Mouse (Mus musculus) forebrain, embryonic 12.5 days (tissue): ENCODE results near the gene Ppp1r32. TPM values are rescaled to one million over a fixed set of nuclear protein-coding genes. Genes with fewer than 3 reads are reported as not detected.

Experiments
- ATAC-seq: fragments of 200-750 bp; cut with Nextera tagmentation; 2 replicates; pipeline ENCODE4 v1.8.0; 2017; ENCODE audit warnings: moderate TSS enrichment; ENCODE audit not compliant: low FRiP score
- H3K27ac ChIP-seq: fragments of 300-500 bp; sonication (generic); 2 replicates; pipeline ENCODE4 v1.5.1; 2016; ENCODE audit warnings: mild to moderate bottlenecking
- H3K27me3 ChIP-seq: fragments of 300-500 bp; sonication (generic); 2 replicates; pipeline ENCODE4 v1.6.1; 2016; ENCODE audit warnings: mild to moderate bottlenecking
- H3K36me3 ChIP-seq: fragments of 300-500 bp; sonication (generic); replicated peaks from 2 replicates; pipeline ENCODE4 v1.6.1; 2016; ENCODE audit warnings: mild to moderate bottlenecking
- H3K4me1 ChIP-seq: fragments of 300-500 bp; sonication (generic); 2 replicates; pipeline ENCODE4 v1.6.1; 2016
- H3K4me2 ChIP-seq: fragments of 300-500 bp; sonication (generic); 2 replicates; pipeline ENCODE4 v1.6.1; 2016; ENCODE audit warnings: mild to moderate bottlenecking, moderate library complexity
- H3K4me3 ChIP-seq: fragments of 300-500 bp; sonication (generic); replicated peaks from 2 replicates; pipeline ENCODE4 v1.5.1; 2016; ENCODE audit warnings: mild to moderate bottlenecking
- H3K9ac ChIP-seq: fragments of 300-500 bp; sonication (generic); 2 replicates; pipeline ENCODE4 v1.6.1; 2016; ENCODE audit warnings: mild to moderate bottlenecking
- H3K9me3 ChIP-seq: fragments of 300-500 bp; sonication (generic); 2 replicates; pipeline ENCODE4 v1.6.1; 2016
- WGBS: fragments of 180-500 bp; shearing (Covaris S2); methylation state at CpG from one replicate; pipeline ENCODE4 v1.1.7; 2016; 5-methylcytosine and 5-hydroxymethylcytosine counted together
- polyA plus RNA-seq: library from polyadenylated mRNA; unstranded; fragments of >200 nt; fragmentation: Nextera tagmentation; extraction: Ambion mirVana; gene quantifications from 2 replicates; pipeline ENCODE4 v1.2.1, GENCODE M21; 2016

Gene Ppp1r32
- polyA plus RNA-seq, 1 experiment from 2014 or later = 0.97 TPM

- peak within 1 kb of the TSS; percentile 53; the same call in 1 of the 2 replicates for H3K27ac ChIP-seq
- H3K4me3 ChIP-seq = peak within 1 kb of the TSS; percentile 55
- peaks cover 97% of the 10 kb centered on the region for H3K27me3 ChIP-seq
- peaks cover 40% of the 10 kb centered on the region for H3K4me1 ChIP-seq
- H3K9ac ChIP-seq = peak within 1 kb of the TSS; percentile 44
- WGBS = under 1% methylated on average over 80 of the region's 96 CpGs
- H3K4me2 ChIP-seq = peak within 1 kb of the TSS; percentile 95
- no peaks in the 10 kb centered on the region for H3K9me3 ChIP-seq
- no peaks in the 10 kb centered on the region for H3K36me3 ChIP-seq
- peak; percentile 60 for ATAC-seq
Observed at GRCm38 (mm10) chr19:10456752-10457483, 25.8 kb downstream of the Ppp1r32 start, which contains the start of gene Lrrc10b. TSS of gene Lrrc10b (minus strand) at chr19:10457473.

DNA sequence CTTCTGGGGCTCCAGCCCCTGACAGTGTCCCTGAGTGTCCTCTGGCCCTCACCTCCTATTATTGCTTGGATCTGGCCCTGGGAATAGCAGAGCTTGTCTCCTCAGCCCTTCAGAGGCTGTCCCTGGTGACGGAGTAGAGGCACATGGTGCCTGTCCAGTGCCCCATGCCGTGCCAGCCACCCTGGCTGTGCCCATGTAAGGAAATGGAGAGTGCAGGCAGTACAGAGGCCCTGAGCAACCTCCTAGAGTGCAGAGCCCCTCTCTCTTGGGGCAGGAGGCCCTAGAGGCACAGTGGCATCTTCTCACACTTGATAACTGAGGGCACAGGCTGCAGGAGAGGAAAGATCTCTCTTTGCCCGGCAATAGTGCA lies 27.3 kb downstream of the Ppp1r32 start:
- ATAC-seq = no peak
- H3K4me2 ChIP-seq = no peak overlapping the region
- no peaks in the 10 kb centered on the region for H3K9me3 ChIP-seq
- peaks cover 35% of the 10 kb centered on the region for H3K4me1 ChIP-seq
- WGBS = 69% methylated on average over 3 of the region's 3 CpGs
- no peak overlapping the region for H3K9ac ChIP-seq
- peaks cover 83% of the 10 kb centered on the region for H3K27me3 ChIP-seq
- no peak overlapping the region for H3K27ac ChIP-seq
- H3K4me3 ChIP-seq = no peak overlapping the region
- H3K36me3 ChIP-seq = no peaks in the 10 kb centered on the region

- peaks cover 78% of the 10 kb centered on the region for H3K27me3 ChIP-seq
- H3K4me2 ChIP-seq = no peak overlapping the region
- no peaks in the 10 kb centered on the region for H3K9me3 ChIP-seq
- 74% methylated on average over 4 of the region's 4 CpGs for WGBS
- no peak overlapping the region for H3K9ac ChIP-seq
- no peak for ATAC-seq
- no peaks in the 10 kb centered on the region for H3K36me3 ChIP-seq
- peaks cover 35% of the 10 kb centered on the region for H3K4me1 ChIP-seq
- H3K27ac ChIP-seq = no peak overlapping the region
- no peak overlapping the region for H3K4me3 ChIP-seq
Observed at GRCm38 (mm10) chr19:10454718-10455436, 27.9 kb downstream of the Ppp1r32 start.

- peaks cover 27% of the 10 kb centered on the region for H3K27me3 ChIP-seq
- peaks cover 8% of the 10 kb centered on the region for H3K36me3 ChIP-seq
- H3K4me1 ChIP-seq = peaks cover 6% of the 10 kb centered on the region; the same call in 1 of the 2 replicates
- no peaks in the 10 kb centered on the region for H3K9me3 ChIP-seq
- WGBS = 14% methylated on average over 3 of the region's 3 CpGs
- no peak overlapping the region for H3K27ac ChIP-seq
- no peak overlapping the region for H3K4me2 ChIP-seq
- ATAC-seq = peak; percentile 63; the same call in 1 of the 2 replicates
- H3K9ac ChIP-seq = no peak overlapping the region
- H3K4me3 ChIP-seq = no peak overlapping the region
Observed at GRCm38 (mm10) chr19:10449708-10450107, 33.0 kb downstream of the Ppp1r32 start.

GRCm38 (mm10) chr19:10449190-10449589 lies 33.5 kb downstream of the Ppp1r32 start:
- peak; percentile 33; the same call in 1 of the 2 replicates for ATAC-seq
- Histone ChIP-seq H3K27ac (no peak overlapping the region), H3K4me2 (no peak overlapping the region), H3K4me1 (peaks cover 5% of the 10 kb centered on the region; the same call in 1 of the 2 replicates), H3K27me3 (peaks cover 21% of the 10 kb centered on the region), H3K9ac (no peak overlapping the region), H3K36me3 (peaks cover 11% of the 10 kb centered on the region), H3K9me3 (no peaks in the 10 kb centered on the region), H3K4me3 (no peak overlapping the region)
- 67% methylated on average over 6 of the region's 6 CpGs for whole genome bisulfite sequencing

DNA sequence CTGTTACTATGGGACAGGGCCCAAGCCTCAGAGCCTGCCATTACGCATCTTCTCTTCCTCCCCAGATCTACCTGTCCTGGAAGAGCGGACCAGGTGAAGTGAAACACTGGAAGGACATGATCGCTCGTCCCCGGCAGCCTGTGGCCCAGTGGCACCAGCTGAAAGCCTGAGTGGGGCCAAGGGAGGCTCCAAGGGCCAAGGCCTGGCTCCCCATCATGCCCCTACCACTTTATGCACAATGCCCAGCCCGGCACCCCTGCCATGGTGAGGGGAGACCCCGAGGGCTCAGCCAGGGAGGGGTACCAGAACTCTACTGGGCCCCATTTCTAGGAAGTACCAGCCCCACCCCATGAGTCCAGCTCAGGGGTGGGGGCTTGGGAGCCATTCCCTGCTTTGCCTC lies 34.5 kb downstream of the Ppp1r32 start:
- 90% methylated on average over 7 of the region's 7 CpGs for WGBS
- Histone ChIP-seq H3K4me2 (no peak overlapping the region), H3K4me1 (peaks cover 5% of the 10 kb centered on the region; the same call in 1 of the 2 replicates), H3K4me3 (no peak overlapping the region), H3K27ac (no peak overlapping the region), H3K27me3 (peaks cover 13% of the 10 kb centered on the region), H3K36me3 (peaks cover 15% of the 10 kb centered on the region), H3K9ac (no peak overlapping the region), H3K9me3 (no peaks in the 10 kb centered on the region)
- ATAC-seq = no peak

DNA sequence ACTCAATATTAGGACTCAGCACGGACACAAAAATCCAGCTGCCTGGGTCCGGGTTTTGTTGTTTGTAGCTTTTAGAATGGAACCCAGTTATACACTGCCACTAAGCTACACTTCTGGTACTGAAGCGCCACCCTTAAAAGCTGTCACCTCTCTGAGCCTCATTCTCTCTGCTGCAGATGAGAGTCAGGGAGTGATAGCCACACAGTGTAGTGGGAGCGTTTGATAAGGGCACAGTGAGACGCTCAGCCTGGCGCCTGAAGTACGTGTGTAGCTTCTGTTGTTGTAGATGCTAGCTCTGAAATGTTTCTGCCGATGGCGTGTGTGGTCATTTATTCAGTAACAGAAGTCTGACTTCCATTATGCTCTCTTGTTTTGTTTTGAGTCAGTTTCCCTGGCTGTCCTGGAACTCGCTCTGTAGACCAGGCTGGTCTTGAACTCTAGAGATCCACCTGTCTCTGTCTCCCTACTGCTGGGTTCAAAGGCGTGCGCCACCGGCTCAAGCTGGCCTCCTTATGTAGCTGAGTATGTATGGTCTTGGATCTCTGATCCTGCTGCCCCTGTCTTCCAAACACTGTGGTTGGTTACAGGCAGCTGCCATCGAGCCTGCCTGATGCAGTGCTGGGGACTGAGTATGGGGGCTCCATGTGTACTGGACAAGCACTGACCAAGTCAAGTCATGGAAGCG lies 37.9 kb downstream of the Ppp1r32 start:
- H3K9me3 ChIP-seq = no peaks in the 10 kb centered on the region
- H3K27ac ChIP-seq = no peak overlapping the region
- no peak overlapping the region for H3K9ac ChIP-seq
- no peak overlapping the region for H3K4me2 ChIP-seq
- peaks cover 15% of the 10 kb centered on the region for H3K36me3 ChIP-seq
- H3K4me3 ChIP-seq = no peak overlapping the region
- no peak for ATAC-seq
- no peaks in the 10 kb centered on the region for H3K27me3 ChIP-seq
- 93% methylated on average over 15 of the region's 15 CpGs for WGBS
- H3K4me1 ChIP-seq = no peaks in the 10 kb centered on the region; the same call in 1 of the 2 replicates

- Histone ChIP-seq H3K4me1 (no peaks in the 10 kb centered on the region; the same call in 1 of the 2 replicates), H3K4me2 (no peak overlapping the region), H3K9ac (no peak overlapping the region), H3K27ac (no peak overlapping the region), H3K9me3 (no peaks in the 10 kb centered on the region), H3K4me3 (no peak overlapping the region), H3K27me3 (peaks cover 13% of the 10 kb centered on the region; the same call in 1 of the 2 replicates), H3K36me3 (0 out of 2 replicates have a peak, but pooled peaks cover 2% of the 10 kb centered on the region)
- 68% methylated on average over 1 of the region's 1 CpGs for WGBS
- ATAC-seq = no peak
Observed at GRCm38 (mm10) chr19:10437521-10437920, 45.2 kb downstream of the Ppp1r32 start.

- Histone ChIP-seq H3K27ac (no peak overlapping the region), H3K4me1 (no peaks in the 10 kb centered on the region; the same call in 1 of the 2 replicates), H3K36me3 (0 out of 2 replicates have a peak, but pooled peaks cover 2% of the 10 kb centered on the region), H3K4me3 (no peak overlapping the region), H3K4me2 (no peak overlapping the region), H3K9me3 (no peaks in the 10 kb centered on the region), H3K9ac (no peak overlapping the region), H3K27me3 (peaks cover 13% of the 10 kb centered on the region; the same call in 1 of the 2 replicates)
- no peak for ATAC-seq
- 42% methylated on average over 1 of the region's 1 CpGs for WGBS
Observed at GRCm38 (mm10) chr19:10436726-10437125, 46.0 kb downstream of the Ppp1r32 start.

- Histone ChIP-seq H3K9ac (no peak overlapping the region), H3K4me1 (no peaks in the 10 kb centered on the region; the same call in 1 of the 2 replicates), H3K4me2 (no peak overlapping the region), H3K27ac (no peak overlapping the region), H3K9me3 (no peaks in the 10 kb centered on the region), H3K4me3 (no peak overlapping the region), H3K36me3 (0 out of 2 replicates have a peak, but pooled peaks cover 2% of the 10 kb centered on the region), H3K27me3 (peaks cover 13% of the 10 kb centered on the region; the same call in 1 of the 2 replicates)
- WGBS = 39% methylated on average over 3 of the region's 3 CpGs
- ATAC-seq = peak; percentile 63
Observed at GRCm38 (mm10) chr19:10435908-10436307, 46.8 kb downstream of the Ppp1r32 start.

DNA sequence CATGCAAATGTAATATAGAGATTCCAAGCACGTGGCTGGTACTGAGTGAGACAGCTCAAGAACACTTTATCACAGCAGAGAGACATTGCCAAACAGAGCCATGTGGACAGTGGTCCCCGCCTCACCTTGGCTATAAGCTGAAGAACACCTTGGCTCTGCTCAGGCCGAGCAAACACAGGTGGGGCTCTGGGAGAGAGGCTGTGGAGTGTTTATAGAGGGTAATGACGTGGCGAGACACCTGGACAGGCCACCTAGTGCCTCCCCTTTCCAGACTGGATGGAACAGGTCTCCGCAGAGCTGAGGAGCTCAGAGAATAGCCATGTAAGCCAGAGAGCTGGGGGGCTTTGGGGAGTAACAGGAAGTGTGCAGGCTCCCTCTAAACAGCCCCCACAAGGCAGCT lies 47.8 kb downstream of the Ppp1r32 start:
- ATAC-seq = no peak
- no peak overlapping the region for H3K4me2 ChIP-seq
- H3K36me3 ChIP-seq = 0 out of 2 replicates have a peak, but pooled peaks cover 2% of the 10 kb centered on the region
- no peak overlapping the region for H3K9ac ChIP-seq
- WGBS = 81% methylated on average over 6 of the region's 6 CpGs
- H3K27ac ChIP-seq = no peak overlapping the region
- peaks cover 10% of the 10 kb centered on the region; the same call in 1 of the 2 replicates for H3K4me1 ChIP-seq
- H3K9me3 ChIP-seq = no peaks in the 10 kb centered on the region
- H3K27me3 ChIP-seq = peaks cover 13% of the 10 kb centered on the region; the same call in 1 of the 2 replicates
- no peak overlapping the region for H3K4me3 ChIP-seq
